Mouse (Mus musculus): Measurements from ENCODE around the gene Gm6482.
"Not testable (repeated sequence)": the region's sequence is repeated elsewhere in the genome, so short reads cannot be mapped to it uniquely, and the experiment has no call there.

Gene Gm6482

DNA sequence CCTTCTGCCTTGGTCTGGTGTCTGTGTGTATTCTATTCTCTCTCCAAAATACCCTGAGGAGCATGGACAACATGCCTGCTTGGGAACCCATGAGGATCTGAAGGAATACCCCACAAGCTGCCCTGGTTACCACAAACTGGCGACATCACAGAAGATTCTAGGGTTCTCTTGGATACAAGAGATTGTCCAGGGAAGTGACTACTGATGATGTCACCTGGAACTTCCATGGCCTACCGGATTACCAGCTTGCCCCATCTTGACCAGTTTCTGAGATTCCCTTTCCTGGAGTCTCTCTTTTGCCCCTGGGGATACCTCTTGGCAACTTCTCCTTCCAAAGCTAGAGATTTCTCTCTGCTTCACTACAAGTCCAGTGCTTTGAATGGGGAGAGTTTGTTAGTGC, at the start of gene Gm6482:
TSS of gene Gm6482 (minus strand) at position 101 of the 400 bp plus-strand sequence.
- DNase-seq (ENCODE audit: low read depth) = not testable (repeated sequence)

DNA sequence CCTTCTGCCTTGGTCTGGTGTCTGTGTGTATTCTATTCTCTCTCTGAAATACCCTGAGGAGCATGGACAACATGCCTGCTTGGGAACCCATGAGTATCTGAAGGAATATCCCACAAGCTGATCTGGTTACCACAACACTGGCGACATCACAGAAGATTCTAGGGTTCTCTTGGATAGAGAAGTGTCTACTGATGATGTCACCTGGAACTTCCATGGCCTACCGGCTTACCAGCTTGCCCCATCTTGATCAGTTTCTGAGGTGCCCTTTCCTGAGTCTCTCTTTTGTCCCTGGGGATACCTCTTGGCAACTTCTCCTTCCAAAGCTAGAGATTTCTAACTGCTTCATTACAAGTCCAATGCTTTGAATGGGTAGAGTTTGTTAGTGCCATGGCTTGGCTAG, 45.3 kb upstream of the Gm6482 start, which contains the start of gene Gm7954:
TSS of gene Gm7954 (minus strand) at position 101 of the 400 bp plus-strand sequence.
- not testable (repeated sequence) for DNase-seq (ENCODE audit: low read depth)

DNA sequence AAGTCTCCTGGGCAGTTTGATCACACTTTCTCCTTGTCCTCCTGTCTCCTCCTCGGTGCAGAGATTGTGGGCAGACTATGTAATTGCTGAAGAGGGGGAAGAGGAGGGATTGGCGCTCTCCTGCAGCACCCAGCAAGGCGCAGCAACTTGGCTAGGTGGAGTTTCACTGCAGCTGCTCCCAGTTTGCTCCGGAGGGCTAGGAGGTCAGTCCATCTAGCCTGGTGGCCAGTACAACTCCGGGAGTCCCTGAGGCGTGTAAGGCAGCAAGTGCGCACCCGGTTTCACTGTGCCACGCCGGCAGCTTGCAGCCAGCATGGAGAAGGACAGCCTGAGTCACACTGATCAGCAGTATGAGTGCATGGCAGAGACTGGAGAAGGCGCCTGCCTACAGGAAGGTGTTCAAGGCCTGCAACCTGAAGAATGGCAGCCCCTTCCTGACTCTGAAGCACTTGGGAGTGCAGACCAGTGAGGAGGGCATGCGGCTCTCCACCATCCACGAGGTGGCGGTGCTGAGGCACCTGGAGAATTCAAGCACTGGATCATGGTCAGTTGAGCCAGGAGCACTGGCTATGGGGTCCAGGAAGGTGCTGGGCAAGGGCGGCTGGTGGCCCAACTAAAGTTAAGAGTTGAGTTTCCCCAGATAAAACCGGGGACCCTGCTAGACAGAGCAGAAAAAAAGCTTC, 17.5 kb upstream of the Gm6482 start:
- not testable (repeated sequence) for DNase-seq (ENCODE audit: low read depth)

DNA sequence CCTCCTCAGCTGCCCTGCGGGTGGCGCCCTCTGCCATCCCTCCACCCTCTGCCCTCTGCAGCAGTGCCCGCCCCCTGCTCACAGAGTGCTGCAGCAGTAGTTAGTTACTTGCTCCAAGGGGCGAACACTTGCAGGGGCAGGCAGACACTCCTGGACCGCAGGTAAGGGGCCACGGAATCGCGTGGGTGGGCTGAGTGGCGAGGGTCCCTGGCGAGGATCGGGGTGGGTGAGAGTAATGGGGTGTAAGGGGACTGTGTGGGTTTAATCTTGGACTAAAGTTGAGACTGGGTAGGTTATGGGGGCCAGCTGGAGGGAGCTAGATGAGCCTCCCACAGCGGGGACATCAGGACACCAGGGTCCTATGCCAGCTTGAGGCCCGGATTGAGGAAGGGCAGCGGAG, 16.6 kb upstream of the Gm6482 start:
- DNase-seq (ENCODE audit: low read depth) = not testable (repeated sequence)

DNA sequence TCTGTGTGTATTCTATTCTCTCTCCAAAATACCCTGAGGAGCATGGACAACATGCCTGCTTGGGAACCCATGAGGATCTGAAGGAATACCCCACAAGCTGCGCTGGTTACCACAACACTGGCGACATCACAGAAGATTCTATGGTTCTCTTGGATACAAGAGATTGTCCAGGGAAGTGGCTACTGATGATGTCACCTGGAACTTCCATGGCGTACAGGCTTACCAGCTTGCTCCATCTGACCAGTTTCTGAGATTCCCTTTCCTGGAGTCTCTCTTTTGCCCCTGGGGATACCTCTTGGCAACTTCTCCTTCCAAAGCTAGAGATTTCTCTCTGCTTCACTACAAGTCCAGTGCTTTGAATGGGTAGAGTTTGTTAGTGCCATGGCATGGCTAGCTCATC, 21.8 kb downstream of the Gm6482 start, which contains the start of gene Gm7945:
TSS of gene Gm7945 (minus strand) at position 101 of the 400 bp plus-strand sequence.
- not testable (repeated sequence) for DNase-seq (ENCODE audit: low read depth)
